Mouse (Mus musculus) c-Kit-positive CD71-positive TER-119-positive erythroid progenitor cells, embryonic 14.5 days (primary cell): ENCODE measurements around the gene Fam131c.

Experiments used
- DNase-seq: peaks from one replicate; pipeline ENCODE4 v3.0.0-alpha.2; 2013; ENCODE audit warnings: low spot score

Gene Fam131c

DNA sequence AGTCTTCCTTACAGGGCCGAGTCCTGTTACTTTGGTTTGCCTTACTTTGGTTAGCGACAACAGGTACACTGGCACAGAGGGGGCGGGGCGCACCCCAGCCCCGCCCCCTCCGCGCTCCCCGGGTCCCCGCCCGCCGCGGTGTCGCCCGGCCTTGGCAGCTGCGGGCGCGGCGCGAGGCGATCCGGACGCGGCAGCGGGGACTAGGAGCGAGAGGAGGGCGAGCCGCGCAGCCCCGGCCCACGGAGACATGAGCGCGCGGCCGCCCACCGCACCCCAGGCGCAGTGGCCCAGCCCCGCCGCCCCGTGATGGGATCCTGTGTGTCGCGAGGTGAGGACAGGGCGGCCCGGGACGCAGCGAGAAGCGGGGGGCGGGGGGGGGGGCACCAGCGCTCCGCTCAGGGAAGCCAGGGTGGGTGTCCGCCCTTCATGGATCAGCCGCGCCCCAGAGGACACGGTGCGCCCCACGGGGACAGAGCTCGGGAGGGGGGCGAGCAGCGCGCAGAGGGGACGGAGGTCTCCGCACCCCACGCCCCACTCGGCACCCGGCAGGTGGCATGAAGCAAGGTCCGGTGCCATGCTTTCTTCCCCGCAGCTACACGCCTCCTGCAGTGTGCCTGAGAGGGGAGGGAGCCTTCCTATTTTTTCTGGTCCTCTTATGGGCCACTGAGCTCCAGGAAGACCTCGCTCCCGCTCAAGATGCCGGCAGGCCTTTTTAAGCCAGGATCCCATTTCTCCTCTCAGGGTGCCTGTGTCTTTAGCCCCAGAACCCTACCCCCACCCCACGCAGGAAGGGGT lies at the start of gene Fam131c:
Gene Fam131c, plus strand, starts transcription at position 224 of the 795 bp plus-strand sequence.
- no peak for DNase-seq

DNA sequence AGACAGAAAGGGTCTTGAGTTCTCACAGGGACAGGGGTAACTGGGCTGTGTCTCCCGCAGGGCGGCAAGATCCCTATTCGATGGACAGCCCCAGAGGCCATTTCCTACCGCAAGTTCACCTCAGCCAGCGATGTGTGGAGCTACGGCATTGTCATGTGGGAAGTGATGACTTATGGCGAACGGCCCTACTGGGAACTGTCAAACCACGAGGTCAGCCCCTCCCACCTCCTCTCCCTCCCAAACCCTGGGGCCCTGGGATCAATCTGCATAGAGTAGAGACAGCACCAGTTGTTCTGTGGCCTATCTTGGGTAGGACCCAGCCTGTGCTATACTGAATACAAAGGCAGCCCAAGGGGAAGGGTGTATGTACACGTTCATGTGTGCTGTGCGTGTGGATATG lies 45.5 kb upstream of the Fam131c start:
- no peak for DNase-seq

DNA sequence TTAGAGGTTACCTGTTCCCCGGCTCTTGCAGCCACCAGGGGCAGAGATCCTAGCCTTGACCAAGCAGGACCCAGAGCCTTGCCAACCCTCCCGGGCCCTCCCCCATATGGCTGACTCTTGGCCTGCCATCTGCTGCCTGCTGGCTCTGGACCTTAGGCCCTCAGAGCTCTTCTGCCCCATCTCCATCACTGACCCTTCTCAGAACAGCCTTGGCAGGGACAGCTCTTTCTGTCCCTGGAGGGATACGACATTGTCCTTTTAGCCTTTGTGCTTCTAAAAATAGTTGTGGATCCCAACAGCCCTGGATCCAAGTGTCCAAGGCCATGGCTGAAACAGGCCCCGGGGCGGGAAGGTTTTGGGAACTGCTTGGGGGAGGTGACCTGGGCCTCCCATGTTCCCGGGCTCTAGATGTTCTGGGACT lies 43.2 kb upstream of the Fam131c start:
- no peak for DNase-seq

DNA sequence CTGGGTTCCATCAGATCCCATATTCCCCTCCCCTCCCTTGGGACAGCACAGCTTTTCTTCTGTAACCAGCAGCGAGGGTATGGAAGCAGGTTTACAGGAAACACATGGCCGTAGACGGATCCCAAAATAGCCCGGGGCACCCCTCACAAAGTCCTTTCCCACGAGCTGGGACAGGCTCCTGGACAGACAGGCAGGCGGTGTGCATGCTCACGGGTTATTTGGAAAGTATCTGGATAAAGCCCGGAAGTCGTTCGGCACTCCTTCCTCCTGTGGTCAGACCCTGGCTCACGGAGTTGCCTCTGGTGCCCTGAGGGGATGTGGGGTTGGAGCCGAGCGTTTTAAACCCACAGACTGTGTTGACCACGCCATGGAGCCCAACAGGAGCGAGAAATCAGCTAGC lies 42.4 kb upstream of the Fam131c start:
- no peak for DNase-seq

DNA sequence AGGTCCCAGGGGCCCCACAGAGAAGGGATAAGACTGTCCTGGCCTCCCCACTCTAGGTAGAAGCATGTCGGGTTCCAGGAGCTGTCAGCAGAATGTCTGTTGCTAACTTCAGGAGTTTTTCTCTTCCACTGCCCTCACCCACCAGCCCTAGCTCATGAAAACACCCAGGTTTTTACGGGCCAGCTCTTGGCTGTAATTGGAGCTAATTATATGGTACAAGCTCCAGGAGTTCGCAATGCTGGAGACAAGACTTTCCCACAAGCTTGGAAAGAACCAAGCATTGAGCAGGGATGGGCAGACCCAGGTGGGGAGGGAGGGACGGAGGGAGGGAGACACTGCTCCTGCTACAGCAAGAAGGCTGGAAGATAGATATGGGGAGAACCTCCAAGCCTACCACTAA lies 40.9 kb upstream of the Fam131c start:
- DNase-seq, result no peak

DNA sequence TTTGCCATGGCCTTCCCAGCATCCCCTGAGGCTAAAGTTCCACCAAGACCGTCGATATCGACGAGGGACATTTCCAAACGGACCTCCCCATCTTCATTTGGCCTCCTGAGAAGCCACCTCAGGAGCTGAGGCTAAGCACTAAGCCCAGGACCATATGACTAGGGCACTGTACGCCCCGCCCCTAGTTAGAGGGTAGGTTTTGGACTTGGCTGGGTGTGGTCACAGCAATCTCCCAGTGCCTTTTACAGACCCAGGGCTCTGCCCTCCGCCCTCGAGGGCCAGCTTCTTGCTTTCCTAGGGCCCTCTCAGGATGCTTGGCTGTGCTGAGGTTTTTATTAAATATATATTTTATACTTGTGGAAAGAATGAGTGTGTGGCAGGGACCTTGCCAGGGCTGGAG lies 39.3 kb upstream of the Fam131c start:
- DNase-seq, result no peak

DNA sequence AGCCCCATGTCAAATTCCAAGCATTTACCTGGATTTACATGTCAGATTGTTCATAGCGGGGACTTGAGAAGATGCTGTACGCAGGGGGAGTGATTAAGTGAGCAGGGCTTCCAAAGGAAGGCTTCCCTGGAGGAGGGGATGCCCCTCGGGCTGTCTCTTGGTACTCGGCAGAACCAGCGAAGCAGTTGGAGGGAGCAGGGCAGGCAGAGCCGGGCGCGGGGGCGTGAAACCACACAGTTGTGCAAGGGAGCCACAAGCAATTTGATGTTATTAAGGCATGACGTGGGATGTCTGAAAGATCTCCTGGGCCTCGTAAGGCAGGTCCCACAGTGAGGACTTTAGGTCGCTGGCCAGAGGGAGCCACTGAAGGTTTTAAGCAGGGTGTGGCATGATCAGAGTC lies 38.1 kb upstream of the Fam131c start:
- DNase-seq, result no peak

DNA sequence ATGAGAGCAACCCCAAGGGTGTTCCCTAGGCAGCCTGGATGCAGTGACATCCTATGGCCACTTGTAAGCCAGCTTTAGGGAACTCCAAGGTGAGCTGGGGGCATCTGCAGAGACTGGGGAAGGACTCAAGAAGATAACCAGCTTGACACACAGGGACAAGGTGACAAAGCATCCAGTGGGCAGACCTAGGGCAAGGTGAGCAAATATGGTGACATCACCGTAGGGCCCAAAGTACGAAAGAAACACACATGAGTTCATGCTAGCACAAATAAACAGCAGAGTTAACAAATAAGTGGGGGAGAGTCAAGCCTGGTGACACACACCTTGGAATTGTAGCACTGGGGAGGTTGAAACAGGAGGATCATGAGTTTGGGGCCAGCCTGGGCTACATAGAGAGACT lies 36.6 kb upstream of the Fam131c start:
- no peak for DNase-seq

DNA sequence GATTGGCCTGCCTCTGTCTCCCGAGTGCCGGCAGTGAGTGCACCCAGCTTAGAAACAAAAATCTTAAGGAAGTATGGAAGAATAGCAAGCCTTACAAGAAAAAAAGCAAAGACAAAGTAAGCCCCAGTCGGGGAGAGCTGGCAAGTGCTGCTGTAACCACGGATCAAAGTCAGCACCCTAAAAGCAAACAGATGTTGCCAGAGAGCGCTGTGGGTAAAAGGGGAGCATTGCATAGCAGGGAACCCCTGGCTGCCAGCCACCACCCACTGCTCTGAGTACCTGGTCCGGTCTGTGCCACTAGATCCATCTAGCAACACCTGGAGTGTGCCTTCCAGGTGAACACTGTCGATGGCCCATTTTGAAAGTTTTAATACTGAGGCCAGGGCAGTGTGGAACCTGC lies 35.8 kb upstream of the Fam131c start:
- no peak for DNase-seq

DNA sequence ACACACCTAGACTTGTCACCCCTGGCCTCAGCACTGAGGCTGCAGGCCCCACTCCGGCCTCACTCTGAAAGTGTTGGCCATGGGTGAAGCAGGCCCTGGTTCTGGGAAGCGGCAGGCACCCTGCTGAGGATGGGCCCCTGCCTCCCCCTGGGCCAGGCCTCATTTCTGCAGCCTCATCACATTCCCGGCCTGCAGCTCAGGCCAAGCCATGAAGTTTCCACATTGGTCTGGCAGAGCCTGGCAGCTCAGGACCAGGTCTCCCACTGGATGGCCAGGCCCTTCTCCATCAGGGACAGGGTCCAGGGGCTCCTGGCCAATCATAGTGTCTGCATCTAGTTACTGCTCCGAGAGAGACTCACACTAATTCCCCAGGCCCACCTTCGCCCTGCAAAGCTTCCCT lies 33.3 kb upstream of the Fam131c start:
- no peak for DNase-seq

DNA sequence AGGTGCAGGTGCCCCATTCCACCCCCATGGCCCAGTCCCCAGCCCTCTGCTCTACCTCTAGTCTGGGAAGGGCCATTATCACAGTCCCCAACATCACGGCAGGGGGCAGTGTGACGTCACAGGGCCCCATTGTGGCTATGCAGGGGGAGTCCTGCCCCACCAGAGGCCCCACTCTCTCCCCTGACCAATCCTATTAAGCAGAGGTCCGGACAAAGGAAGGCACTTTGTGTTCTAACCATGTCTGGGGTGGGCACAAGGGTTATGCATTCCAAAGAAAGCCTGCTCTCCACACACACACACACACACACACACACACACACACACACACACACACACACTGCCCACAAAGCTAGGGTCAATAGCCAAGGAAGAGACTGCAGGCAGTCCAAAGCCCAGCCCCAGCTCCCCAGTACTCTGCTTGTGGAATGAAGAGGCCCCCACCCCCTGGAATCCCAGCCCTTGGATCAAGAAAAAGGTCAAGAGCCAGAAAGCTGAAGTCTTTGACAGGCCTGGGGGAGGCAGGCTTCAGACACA lies 32.7 kb upstream of the Fam131c start:
- DNase-seq, result no peak

DNA sequence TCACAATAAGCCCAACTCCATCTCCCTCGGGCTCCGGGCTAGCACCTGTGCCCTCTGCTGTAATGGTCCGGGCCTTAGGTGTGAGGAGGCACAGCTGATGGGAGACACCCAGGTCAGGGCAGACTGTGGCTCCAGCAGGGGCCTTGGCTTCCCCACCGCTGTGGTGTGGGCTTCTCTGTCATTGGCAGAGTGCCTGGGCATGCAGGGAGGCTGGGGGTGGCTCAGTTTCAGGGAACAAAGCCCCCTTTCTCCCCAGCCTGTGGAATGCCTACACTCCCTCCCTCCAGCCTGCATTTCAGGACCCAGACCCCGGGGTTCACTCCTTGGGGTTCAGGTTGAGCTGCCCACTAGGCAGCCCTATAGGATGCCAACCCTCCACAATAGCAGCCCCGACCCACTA lies 31.8 kb upstream of the Fam131c start:
- DNase-seq, result no peak

DNA sequence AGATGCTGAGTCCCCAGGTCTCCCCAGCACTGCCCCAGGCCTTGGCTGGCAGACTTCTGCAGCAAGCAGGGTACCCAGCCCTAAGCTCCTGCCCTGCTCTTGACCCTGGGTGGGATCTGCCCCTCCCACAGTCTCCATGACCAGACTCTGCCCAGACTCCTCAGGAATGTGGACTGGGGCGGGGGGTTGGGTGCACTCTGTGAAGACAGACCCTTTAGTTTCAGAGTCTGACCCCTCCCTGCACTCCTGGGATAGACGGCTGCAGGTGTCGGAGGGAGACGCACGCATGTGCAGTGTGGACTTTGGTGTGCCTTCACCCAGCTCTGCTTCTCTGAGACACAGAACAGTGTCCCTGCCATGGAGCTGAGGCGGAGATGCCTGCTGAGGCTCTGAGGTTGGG lies 30.0 kb upstream of the Fam131c start:
- no peak for DNase-seq

DNA sequence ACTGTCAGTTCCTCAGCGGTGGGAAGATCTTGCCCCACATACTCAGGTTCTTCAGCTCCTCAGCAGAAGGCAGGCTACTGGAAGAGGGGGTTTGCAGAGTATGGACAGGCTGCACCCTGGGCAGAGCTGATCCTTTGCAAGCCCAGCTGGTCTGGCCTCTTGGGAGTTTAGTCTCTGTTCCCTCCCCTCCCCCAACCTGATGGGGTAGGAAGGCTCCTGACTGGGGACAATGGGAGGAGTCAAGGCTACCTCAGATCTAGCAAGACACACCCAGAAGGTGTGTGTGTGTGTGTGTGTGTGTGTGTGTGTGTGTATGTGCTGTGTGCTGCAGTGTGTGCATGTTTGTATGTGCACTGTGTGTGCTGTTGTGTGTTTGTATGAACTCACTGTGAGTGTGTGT lies 29.2 kb upstream of the Fam131c start:
- no peak for DNase-seq

DNA sequence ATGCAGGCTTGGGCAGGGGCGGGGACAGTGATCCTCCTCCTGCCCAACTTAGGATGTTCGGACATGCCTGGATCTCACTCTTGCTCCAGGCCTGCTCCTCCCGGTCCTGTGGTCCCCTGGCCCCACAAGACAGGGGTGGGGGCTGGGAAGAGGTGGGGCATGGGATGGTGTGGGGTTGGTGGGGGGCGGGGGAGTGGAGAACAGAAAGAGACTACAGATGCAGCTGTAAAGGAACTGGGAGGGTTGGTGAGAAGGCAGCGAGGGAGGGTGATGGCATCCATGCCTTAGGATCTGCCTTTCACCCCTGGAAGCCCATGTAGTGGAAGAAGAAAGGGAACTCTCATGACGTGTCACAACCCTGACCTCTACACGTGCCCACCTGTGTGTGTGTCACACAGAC lies 26.5 kb upstream of the Fam131c start:
- no peak for DNase-seq

DNA sequence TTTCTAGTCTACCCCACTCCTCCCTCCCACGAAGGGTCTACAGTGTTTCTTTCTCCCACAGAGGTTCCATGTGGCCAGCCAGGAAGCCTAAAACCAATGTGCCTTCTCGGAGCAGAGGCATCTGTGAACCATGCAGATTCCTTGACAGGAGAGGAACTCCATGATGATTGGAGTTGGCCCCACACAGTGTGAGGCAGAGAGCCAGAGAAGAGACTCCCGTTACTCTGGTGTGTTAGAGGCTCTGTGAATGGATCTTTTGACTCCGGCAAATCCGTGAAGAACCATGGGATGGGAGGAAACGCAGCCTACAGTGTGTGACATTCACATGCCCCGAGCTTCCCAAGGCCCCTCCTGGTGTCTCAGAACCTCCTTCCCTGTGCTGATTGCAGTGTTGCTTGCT lies 24.5 kb upstream of the Fam131c start:
- no peak for DNase-seq

DNA sequence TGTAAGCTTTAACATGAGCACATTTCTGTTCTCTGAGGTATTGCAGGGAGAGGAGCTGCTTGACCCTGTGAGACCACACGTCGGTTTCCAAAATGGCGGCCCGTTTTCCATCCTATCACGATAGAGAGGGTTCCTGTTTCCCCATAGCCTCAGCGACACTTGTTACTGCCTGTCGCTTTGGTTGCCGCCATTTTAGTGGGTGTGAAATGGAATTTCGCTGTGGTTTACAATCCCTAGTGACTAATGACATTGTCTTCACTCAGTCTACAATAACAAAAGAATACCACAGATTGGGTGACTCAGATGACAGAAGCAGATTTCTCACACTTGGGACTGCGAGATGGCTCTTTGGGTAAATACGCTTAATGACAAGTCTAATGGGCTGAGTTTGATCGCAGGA lies 22.8 kb upstream of the Fam131c start:
- no peak for DNase-seq

DNA sequence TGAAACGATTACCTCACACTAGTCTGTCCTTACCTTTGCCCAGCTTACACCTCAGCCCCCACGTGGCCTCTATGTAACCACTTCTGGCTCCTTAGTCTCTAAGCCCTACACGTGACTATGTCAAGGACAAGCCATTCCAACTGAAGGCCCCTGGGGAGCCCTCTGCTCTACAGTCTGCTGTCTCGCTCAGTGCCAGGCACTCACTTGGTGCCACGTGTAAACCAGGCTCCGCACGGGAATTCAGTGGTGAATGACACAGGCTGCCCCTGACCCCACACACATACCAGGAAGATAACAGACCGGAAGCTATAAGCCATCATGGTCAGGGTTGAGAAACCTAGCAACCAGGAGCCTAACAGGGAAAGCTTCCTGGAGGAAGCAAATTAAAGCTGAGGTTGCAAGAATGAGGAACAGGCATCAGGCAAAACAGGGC lies 20.6 kb upstream of the Fam131c start:
- no peak for DNase-seq

DNA sequence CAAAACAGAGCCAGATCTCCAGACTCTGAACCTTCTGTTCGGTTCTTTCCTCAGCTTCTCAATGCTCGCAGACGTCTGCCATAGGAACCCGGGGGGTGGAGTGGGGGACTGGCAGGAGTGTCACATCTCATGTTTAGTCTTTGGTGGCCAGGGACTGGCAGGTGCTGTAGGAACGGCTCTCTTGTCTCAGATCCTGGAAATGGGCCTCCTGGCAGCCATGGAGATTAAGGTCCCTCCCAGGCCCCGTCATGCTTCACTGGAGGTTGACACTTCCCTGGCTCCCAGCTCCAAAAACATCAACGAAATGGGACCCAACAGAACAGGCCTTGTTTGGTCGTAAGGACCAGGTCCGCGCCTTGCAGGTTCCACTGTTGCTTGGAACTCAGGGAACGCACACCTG lies 19.4 kb upstream of the Fam131c start:
- no peak for DNase-seq

DNA sequence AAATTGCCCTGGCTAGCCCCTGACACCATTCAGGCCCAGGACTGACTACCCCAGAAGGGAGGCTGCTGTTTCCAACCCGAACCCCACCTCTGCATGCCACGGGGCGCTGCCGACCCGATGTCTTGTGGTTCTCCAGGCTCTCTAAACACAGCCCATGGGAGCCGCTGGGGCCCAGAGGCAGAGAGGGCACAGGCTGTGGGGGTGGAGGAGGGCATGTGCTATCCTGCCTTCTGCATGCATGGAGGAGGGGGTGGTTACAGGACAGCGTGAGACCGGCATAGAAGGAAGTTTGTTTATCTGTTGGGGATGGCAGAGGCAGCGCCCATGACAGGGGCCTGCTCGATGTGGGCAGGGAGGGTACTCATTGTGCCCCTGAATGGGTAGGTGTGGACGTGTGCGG lies 18.0 kb upstream of the Fam131c start:
- DNase-seq, result no peak

DNA sequence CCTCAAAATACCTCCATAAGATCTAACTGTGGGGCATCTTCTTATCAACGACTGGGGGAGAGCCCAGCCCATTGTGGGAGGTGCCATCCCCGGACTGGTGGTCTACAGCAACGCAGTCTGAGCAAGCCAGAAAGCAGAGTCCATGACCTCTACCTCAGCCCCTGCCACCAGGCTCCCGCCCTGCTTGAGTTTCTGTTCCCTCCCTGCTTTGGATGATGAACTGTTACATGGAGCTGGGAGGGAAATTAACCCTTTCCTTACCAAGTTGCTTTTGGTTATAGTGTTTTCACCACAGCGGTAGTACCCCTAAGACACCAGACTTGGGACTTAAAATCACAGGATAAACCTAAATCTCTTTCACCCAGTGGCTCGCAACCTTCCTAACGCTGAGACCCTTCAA lies 16.0 kb upstream of the Fam131c start:
- no peak for DNase-seq

DNA sequence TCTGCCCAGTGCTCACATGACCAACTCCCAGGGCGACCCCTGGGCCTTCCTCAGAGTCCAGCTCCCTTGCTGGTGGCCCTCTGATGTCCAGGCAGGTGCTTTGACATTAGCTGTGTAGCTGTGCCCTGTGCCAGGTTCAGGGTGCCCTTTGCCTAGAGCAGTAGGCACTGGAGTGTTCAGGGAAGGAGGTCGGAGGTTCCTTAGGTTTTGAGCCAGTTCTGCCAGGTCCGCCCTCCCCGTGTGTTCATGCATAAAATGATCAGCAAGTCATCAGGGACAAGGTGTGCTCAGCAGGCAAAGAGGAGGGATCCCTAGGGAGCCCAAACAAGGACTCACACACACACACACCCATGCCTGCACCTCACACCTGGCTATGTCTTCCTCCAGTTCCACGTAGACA lies 15.0 kb upstream of the Fam131c start:
- no peak for DNase-seq

DNA sequence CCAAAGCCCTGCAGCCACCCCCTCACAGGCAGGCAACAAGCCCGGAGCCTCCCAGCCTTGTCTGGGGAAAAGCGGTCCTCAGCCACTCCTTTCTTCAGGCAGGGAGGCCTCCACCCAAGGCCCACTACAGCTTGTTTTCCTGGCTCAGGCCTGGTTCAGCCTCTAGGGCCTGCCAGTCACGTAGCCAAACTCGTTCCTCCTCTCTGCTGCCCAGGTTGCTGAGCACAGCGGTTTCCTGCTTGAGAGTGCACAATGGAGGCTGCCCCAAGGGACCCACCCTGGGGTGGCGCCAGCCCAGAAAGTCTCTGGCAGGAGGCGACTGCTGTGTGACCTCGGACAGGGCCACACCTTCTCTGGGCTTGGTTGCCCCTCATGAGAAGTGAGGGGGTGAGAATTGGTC lies 14.2 kb upstream of the Fam131c start:
- no peak for DNase-seq

DNA sequence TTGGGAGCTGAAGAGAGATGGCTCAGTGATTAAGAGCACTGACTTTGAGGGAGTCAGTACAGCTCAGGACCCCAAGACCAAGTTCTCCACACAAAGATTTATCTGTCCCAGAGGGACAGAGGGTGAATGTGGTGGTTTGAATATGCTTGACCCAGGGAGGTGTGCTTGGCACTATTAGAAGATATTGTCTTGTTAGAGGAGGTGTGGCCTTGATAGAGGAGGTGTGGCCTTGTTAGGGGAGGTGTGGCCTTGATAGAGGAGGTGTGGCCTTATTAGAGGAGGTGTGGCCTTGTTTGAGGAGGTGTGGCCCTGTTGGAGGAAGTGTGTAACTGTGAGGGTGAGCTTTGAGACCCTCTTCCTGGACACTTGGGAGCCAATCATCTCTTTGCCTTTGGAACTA lies 10.2 kb upstream of the Fam131c start:
- DNase-seq, result no peak
